ENCODE assay signal across 8 mouse cellular contexts in genomic region chr14:20347991-20348541, GRCm38 (mm10). TPM values are rescaled to one million over a fixed set of nuclear protein-coding genes. Genes with fewer than 3 reads are reported as not detected.
DNase-seq lines count a peak whose midpoint lies in the region; ATAC-seq lines count a peak whose summit lies in the region.

TSS of gene Ecd (minus strand) at chr14:20348121.
TSS of gene Fam149b (plus strand) at chr14:20348162.

- ATAC-seq in inflammation-experienced regulatory T-cells, adult 6 months = peak; percentile 96
- peak; percentile 95 for ATAC-seq in megakaryocyte-erythroid progenitor cell, adult 5-6 weeks (replicated peaks; ENCODE audit: low FRiP score, low TSS enrichment, poor library complexity, severe bottlenecking)

- intact Hi-C loops in gastrocnemius, postnatal 14 days (cut with DNase I; ENCODE audit: low total_unique reads) = no loop called here
- intact Hi-C loops in left cerebral cortex, postnatal 10 days (cut with DNase I) = no loop called here

- DNase-seq in adrenal gland, adult (ENCODE audit: inconsistent age in 2 of 2, low spot score in 1 of 2) = peak; percentile 94 to 99
- peak; percentile 99 for DNase-seq in embryo, embryonic 10.5 days (ENCODE audit: low spot score)
- DNase-seq in gastrocnemius, postnatal 14 days = peak; percentile 91
- peak; percentile 93 for DNase-seq in left cerebral cortex, postnatal 10 days (ENCODE audit: extremely low spot score in 1 of 2, low spot score in 2 of 2)
- DNase-seq in right cerebral cortex, postnatal 25 days = peak; percentile 88
- peak; percentile 88 to 91 for DNase-seq in urinary bladder, postnatal 4 days (ENCODE audit: low spot score in 2 of 2)

RNA-seq across cellular contexts. Expression of gene Ecd, which starts in this region (rescaled TPM):
- total RNA-seq in gastrocnemius, postnatal 14 days (2021) = 10 to 100 TPM; 27.1 to 30.5 TPM
- polyA plus RNA-seq in inflammation-experienced regulatory T-cells, adult 6 months (2017; shearing (Covaris generic)) = 10 to 100 TPM; 58.1 to 73.3 (median 63.9) TPM
- 10 to 100 TPM; 29.6 to 33.0 TPM for total RNA-seq in left cerebral cortex, postnatal 10 days (2021)
- total RNA-seq in megakaryocyte-erythroid progenitor cell, adult 5-6 weeks (2014; fragmentation: Nextera tagmentation) = 68.2 and 69.1 TPM in 2 replicates
- total RNA-seq in megakaryocyte-erythroid progenitor cell, adult 5-6 weeks (2017) = 81.3 and 85.9 TPM in 2 replicates

RNA-seq across cellular contexts. Expression of gene Fam149b, which starts in this region (rescaled TPM):
- total RNA-seq in gastrocnemius, postnatal 14 days (2021) = 10 to 100 TPM; 14.7 to 17.2 TPM
- polyA plus RNA-seq in inflammation-experienced regulatory T-cells, adult 6 months (2017; shearing (Covaris generic)) = 10 to 100 TPM; 49.6 to 75.9 (median 55.1) TPM
- 10 to 100 TPM; 41.8 to 48.7 TPM for total RNA-seq in left cerebral cortex, postnatal 10 days (2021)
- 16.3 and 21.6 TPM in 2 replicates for total RNA-seq in megakaryocyte-erythroid progenitor cell, adult 5-6 weeks (2014; fragmentation: Nextera tagmentation)
- 21.6 and 37.3 TPM in 2 replicates for total RNA-seq in megakaryocyte-erythroid progenitor cell, adult 5-6 weeks (2017)

Comparison
In these comparisons a context has a peak if more than half of its experiments do, and no peak if none do; other contexts are left out.
1. Peak in every context shown above with its lines: DNase-seq and ATAC-seq.